Mouse (Mus musculus): ENCODE results near the gene Ccsap. TPM values are rescaled to one million over a fixed set of nuclear protein-coding genes. Genes with fewer than 3 reads are reported as not detected.

Gene Ccsap
- polyA plus RNA-seq, 2 experiments from 2014 or later: 3.2 to 4.4 TPM

DNA sequence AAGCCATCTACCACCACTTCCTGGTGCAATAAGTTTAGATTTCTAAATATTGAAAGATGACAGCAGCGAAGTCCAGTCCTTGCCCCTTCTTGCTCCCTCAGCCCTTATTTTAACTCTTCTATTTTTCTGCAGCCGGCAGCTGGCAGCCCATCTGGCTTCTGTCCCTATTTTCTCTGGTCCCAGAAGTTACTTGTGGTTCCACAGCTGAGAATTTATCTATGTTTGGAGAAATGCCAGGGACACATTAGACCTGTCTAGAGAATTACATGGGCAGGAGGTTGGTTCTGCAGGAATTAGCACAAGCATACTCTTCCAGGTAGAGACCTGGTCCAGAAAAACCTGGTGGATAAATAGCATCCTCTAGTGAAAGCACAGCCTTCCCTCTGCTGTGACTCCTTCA lies 17.9 kb upstream of the Ccsap start:
- no peak for ATAC-seq

DNA sequence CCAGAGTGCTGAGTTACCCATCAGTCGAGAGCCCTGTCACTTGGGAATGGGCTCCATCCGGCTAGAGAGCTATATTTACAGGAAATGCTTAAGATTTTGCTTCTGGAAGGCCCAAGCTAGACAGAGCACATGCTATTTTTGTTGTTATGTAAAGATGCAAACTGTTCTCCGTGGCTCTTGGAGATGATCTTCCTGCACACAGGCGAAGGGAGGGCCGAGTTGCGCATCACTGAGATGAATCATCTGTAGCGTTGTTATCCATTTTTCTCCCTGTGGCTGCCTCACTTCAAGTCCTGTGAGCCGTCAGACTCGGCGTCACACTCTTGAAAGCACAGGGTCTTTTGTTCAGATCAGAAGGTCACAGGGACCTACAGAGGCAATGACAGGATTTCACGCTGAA lies 14.3 kb upstream of the Ccsap start:
- ATAC-seq: no peak

DNA sequence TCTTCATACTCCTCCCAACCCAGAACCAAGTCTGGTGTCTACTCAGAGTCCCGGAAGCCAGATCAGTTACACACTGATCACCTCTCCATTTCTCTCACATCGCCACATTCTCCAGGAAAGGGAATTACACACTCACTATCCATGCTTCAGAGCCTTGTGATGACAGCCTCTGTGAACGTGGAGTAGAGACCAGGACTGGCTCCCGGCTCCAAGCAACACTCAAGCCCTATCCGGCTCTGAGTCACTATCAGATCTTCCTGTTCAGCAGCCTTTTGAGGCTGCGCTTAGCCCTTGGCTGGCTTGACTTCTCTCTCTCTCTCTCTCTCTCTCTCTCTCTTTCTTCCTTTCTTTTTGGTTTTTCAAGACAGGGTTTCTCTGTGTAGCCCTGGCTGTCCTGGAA lies 13.4 kb upstream of the Ccsap start:
- no peak for ATAC-seq

DNA sequence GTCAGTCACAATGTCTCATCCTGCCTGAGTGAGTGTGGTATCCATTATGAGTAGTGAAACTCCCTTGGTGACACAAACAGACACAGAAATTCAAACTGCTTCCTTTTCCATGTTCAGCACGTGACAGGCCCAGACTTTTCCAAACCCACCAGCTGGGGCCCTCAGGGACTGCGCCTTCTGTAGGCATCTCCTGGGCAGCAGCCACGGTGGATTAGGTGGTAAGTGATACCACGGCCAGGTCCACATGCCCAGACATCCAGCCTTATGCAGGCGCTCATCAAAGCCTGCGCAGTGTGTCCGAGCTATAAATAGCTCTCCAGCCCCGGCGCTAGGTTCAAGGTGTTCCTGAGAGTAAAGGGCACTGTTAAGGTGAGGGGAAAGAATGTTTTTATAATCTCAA lies 12.0 kb upstream of the Ccsap start:
- ATAC-seq: no peak

DNA sequence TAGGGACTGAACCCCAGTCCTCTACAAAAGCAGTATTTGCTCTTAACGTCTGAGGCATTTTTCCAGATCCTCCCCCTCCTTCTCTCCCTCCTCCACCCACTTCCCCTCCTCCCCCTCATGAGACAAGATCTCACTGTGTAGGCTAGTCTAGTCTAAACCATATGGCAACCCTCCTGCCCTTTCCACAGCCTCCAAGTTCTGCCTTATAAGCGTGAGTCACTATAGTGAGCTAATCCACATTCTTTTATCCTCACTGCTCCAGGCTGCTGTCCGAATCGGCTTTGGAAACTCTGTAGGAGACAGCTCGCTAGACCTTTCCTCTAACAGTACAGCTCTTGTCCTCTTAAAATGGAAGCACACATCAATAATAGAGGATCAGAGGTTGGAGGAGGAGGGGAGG lies 7.0 kb upstream of the Ccsap start:
- ATAC-seq: no peak

DNA sequence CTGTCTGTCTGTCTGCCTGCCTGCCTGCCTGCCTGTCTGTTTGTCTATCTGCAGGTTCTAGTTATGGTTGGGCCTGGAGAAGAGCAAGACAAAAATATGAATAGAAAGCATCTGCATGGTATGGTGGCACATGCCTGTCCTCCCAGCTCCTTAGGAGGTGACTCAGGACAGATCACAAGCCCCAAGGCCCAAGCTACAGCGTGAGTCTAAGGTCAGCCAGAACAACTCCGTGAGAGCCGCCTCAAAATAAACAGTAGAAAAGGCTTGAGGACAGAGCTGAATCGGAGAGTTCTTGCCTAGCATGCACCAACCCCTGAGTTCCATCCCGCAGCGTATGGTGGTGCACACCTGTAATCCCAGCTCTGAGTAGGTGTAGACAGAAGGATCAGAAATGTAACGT lies 5.8 kb upstream of the Ccsap start:
- no peak for ATAC-seq

DNA sequence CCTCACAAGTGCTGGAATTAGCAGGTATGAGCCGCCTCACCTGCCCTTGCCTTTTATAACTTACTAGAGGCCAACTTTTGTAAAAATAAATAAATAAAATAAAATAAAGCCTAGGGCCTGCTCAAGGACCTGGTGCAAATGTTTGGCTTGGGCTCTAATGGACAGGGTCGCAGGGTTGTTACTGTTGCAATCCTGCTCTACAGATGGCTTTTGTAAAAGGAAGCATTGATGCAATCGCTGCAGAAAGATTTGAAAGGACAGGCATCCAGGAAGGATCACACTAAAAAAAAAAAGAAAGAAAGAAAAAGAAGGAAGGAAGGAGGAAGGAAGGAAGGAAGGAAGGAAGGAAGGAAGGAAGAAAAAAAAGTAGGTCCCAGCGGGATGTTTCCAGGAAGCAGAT lies 377 bp upstream of the Ccsap start:
- ATAC-seq: no peak

DNA sequence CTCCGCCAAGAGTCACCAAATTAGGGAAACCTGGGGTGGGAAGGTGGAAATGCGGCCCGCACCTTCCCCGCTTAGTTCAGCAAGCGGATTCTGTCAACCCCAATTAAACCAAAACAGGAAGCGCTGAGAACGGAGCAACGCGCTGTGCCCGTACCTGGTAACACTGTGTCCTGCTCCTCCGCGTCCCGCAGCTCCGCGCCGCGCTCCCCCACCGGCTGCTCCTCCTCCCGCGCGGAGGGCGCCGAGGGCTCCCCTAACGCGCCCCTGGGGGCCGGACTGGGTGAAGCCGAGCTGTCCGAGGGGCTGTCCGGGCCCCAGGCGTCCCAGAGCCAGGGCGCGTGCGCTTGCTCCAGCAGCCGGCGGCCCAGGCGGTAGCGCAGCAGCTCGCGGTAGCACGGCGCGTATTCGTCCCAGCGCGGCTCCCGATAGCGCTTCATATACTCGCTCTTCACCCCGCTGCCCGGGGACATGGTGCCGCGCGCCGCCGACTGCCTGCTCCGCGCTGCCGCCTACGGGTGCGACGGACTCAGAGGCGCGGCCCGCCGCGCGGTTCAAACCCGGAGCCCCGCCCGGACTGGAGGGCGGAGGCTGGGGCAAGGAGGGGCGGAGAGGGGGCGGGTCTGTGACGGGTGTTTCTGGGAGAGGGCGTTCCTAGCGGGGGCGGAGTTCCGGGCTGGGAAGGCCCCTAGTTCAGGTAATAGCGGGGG lies 915 bp downstream of the Ccsap start:
- peak; percentile 92 for ATAC-seq

DNA sequence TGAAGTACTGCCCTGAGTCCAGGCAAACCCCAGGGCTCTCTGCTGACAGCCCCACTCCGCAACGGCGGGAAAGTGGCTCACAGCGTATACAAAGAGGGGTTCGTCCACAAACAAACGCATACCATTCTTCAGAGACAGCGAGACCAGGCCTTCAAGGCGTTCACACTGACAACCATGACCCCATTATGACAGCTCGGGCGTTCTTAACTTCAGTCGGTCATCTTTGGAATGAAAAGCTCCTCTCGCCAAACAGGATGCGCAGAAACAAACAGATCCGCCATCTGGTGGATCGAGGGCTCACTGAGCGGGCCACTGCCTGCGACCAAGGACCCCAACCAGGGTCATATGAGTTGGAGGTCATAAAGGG lies 1.5 kb downstream of the Ccsap start:
- ATAC-seq: peak; percentile 3

DNA sequence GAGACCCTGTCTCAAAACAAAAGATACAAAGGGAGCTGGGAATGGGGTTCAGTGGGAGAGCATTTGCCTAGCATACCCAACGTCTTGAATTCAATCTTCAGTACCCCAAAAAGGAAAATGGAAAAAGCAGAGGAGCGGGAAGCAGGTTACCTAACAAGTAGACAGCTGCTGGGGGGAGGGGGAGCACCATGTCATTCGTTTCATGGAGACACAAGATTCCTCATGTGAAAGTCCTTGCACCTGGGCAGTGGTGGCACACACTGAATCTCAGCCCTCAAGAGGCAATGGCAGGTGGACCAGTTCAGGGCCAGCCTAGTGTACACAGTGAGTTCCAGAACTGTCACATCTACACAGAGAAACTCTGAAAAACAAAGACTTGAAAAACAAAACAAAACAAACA lies 2.6 kb downstream of the Ccsap start:
- no peak for ATAC-seq

DNA sequence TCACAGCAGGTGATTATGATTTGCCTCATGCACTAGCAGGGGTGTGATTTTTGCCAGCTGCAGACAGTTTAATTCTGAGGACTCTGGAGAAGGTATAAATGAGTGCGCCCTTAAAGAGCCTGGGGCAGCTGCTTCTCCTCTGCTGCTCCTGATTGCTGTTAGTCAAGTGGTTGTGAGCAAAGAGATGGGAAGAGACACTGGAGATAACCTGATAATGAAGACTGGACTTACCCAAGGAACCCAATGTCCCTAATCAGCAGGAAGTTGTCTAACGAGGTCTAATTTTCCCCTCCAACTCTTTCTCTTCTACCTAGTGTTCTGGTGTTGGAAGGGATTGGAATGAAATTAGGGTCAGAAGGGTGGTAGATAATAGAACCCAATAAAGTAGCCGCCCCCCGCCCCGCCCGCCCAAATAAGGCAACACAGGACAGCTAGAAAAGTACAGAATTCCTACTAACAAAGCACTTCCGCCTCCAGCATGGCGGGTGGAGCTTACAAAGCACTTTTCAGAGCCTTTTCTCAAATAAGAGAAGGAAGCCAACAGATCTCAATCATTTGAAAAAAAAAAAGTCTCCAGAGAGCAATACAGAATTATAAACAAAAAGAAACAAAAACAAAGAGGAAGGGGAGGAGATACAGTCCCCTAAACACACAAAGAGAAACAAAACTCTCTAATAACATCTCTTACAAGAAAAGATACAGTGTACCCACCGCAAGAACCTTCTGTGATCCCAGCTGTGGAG lies 5.1 kb downstream of the Ccsap start:
- no peak for ATAC-seq

DNA sequence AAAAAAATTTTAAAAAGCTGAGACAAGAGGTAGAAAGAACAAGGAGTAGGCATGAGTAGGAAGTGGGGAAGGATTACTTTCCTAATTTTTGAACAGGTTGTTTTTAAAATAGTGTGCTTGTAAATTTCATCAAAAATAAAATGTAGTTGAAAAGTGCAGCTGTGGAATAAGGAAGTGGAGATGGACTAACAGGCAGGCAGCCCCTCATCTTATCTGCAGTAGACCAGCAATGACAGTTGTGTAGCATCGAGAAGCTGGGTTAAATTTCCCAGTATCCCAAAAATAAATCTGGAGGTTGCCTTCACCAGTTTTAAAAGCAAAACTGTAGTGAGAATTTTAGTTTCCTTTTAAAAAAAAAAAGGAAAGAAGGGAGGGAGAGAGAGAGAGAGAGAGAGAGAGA lies 5.8 kb downstream of the Ccsap start:
- ATAC-seq: no peak

DNA sequence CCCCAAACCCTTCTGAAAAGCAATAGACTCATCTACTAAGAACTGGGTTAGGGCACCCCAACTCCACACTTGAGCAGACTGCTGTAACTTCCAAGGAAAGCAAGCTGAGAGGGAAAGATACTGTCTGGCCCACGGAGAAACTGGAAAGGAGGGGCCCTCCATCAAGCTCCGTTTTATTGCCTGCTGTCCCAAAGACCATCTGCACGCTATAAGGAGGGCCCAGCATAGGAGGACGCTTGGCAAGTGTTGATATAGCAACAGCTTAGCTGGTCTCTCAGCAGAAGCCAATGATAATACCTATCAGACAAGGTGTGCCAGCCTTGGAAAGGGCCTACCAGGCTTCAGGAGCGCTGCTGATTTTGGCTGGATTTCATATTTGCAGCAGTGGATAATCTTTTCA lies 8.4 kb downstream of the Ccsap start:
- no peak for ATAC-seq

DNA sequence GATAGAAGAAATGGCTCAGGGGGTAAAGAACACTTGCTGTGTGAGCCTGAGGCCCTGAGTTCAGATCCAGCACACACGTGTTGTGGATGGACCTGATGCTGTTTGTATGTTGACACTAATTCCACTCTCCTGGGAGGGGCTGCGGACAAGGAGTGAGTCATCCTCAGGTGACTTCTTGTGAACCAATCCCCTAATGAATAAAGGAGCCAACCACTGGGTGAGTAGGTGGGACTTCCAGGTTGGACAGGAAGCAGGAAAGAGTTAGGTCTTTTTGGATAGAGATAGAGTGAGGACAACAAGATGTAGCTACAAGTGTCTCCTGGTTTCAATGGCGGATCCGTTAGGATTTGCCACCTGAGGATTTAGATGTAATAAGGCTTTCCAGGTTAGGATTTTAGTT lies 10.7 kb downstream of the Ccsap start:
- ATAC-seq: no peak

DNA sequence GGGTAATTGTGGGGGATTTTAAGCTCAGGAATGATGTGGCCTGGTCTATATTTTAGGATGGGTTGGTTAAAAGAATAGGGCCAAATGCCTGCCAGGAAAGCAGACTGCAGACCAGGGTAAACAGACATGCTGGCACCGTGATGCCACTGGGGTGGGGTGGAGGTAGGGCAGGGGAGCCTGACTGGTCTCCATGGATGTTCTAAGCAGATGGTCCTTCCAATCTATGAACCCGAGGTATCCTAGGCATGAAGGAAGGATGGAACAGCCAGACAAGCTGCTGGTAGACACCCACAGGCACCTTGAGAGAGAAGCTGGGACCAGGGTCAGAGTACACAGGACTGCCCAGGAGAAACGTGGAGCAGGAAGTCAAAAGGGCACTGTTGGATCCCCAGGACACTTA lies 12.5 kb downstream of the Ccsap start:
- ATAC-seq: no peak

DNA sequence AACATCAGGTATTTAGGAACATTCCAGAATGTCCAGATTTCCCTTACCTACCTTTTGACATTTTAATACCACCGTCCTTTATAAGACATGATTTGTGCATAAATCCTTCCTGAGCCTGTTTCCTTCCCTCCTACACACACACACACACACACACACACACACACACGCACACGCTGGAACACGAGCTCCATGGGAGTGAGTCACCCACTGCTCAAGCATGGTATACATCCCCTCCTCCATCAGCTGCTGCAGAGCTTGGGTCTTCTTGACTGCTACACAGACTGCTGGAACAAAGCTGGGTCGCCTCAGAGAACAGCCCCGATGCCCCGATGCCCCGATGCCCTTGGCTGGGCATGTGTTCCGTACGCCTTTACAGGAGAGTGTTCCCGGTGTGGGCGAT lies 13.5 kb downstream of the Ccsap start:
- ATAC-seq: no peak

DNA sequence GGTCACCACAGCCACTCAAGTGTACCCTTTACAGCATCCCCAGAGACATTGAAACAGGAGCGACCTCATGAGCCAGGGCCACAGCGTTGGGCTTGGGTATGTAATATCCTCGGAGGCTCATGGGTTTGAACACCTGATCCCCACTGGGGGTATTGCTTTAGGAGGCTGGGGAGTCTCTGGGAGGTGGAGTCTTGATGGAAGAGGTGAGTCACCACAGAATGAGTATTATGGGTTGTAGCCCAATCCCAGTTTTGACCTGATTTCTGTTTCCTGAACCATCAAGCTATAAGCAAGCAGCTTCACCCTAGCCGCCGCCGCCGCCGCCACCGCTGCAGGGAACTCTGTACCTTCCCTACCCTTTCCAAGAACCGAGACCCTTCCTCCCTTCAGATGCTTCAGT lies 14.0 kb downstream of the Ccsap start:
- ATAC-seq: no peak

DNA sequence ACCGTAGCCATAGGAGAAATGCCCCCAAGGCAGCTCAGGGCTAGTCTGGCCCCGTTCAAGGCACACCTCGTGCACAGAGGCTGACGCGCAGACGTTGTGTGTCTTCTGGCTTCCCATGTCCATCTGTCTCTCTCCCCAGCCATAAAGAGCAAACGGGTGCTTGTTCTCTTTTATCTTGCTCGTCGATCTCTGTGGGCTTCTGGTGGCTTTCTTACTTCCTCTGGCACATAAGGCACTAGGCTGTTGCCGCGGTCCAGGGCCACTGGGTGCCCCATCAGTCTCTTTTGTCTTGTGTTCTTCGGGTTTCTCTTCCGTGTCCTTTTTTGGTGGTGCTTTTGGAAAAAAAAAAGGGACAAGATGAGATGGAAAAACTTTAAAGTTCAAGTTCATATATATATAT lies 14.9 kb downstream of the Ccsap start:
- ATAC-seq: no peak

DNA sequence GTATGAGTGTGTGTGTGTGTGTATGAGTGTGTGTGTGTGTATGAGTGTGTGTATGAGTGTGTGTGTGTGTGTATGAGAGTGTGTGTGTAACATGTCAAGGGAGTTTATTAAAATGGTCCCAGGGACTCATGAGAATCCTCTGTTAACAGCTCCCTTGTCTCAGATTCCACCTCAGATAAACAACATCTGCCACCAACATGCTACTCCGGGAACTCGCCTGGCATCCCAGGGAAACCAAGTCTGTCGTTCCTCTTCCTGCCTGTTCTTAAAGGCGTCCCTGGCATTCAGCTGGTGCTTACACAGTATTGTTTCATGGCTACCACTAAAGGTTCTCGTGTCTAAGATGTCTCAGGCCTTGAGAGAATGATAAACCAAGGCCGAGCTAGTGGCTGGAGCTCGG lies 15.7 kb downstream of the Ccsap start:
- ATAC-seq: no peak

DNA sequence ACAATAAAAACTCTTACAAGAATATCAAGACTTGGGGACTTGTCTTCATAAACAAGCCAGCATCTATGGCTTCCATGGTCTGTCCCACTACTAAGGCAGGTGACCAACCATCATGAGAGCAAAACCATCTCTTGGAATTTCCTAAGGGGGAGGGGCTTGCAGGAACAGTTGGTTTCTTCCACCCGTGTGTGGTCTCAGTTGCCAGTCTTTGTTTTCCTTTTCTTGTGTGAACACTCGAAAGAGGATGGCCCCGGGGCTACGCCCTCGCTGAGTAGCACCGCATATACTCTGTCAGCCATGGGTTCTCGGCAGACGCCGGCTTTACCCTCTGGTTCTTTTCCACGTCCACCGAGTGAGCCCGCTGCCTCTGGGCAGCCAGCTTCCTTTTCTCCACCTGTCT lies 17.9 kb downstream of the Ccsap start:
- ATAC-seq: no peak

DNA sequence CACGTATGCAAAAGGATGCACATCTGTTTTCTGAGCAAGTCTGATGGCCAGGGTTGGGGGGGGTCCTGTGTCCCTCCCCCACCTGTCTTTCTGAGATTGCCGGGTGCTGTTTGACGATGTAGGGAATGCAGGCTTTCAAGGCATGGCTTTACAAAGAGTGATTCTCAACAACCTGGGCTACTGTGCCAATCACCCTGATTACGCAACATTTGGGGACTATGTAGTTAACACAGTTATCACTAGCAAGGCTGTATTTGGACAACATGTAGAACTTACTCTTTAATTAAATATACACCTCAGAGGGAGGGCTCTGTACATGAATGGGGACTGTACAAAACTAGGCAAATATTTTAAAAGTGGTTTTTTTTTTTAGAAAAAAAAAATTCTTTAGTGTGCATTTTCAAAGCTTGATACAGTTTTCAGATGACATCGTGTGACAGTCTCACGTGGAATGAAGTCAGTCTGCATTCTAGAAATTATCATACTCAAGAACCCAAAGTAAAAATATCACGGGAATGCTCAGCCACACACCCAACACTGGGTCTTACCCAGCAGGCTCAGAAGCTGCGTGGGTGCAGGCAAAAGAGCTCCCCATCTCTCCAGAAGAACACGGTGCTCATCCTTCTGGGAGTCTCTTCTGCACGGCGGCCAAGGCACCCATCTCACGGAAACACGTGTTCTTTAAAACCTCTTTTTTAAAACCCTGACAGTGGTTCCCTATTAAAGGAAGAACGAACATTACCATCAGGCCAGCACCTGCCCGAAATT lies 19.2 kb downstream of the Ccsap start:
- ATAC-seq: no peak

DNA sequence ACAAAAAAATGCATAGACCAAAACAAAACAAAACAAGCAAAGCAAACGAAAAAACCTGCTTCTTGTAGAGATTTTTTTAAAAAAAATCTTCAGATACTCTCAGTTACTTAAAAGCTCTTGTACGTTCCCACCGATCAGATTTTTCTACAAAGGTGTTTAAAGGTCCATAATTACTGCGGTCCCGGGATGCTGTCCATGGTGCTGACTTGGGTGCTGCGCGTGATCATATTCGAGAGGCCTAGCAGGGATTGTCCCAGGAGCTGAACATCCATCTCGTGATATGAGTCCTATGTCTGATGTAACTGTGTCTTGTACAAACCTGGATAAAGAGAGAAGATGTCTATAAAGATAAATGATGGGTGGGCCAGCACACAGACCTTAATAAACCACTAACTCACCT lies 21.5 kb downstream of the Ccsap start:
- no peak for ATAC-seq

DNA sequence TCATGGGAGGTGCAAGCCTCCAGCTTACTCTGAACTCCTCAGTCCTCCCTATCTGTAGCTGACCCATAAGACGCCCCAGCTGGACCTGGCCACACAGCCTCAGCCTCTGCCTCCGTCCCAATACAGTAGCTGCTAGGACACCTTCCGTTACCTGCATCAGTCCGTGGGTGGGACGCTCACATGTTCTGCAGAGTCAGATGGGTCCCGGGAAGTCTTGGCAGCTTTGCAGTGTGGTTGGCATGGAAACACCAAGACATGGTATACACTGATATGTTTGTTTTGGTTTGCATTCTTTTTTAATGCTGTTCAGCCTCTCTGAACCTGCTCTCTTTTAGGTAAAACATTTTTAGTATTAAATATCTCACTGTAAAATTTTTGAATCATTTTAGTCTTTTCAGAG lies 23.7 kb downstream of the Ccsap start:
- no peak for ATAC-seq

DNA sequence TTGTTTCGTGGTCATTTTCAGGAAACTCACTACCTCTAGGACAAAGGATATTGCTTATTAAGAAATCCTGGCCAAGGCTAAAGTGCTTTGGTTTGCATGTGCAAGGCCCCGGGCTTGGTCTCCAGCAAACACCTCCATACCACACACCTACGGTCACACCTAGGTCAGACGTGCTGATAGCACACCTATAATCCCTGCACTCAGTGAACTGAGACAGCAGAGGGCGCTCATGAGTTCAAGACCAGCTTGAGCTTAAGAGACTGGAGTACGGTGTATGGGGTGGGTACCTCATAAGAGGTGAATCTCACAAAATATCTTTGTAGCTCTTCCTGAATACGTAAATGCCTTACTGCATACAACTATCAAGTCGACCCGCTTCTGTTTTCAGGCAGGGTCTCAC lies 24.6 kb downstream of the Ccsap start:
- ATAC-seq: peak; percentile 56
